Mouse (Mus musculus) heart, adult 18-20 months (tissue): ENCODE measurements around the gene Hapln2. TPM values are rescaled to one million over a fixed set of nuclear protein-coding genes. Genes with fewer than 3 reads are reported as not detected.

Source experiments
- DNase-seq, 2 experiments: peaks; one replicate each; pipeline ENCODE4 v3.0.0; 2021 to 2022; ENCODE audit warnings: mixed read lengths in 1 of 2
- long read RNA-seq, 2 experiments: library from polyadenylated mRNA; stranded (forward); transcript quantifications; one replicate each; pipeline ENCODE4 v2.0.0; 2021
- total RNA-seq, 2 experiments: library from RNA; stranded (reverse); gene quantifications; 2 replicates each; pipeline ENCODE4 v1.2.3; 2021

The Hapln2 gene
- total RNA-seq = not detected
- long read RNA-seq, experiment 1 = 0 reads
- long read RNA-seq, experiment 2 = 0 reads

- peak in 1 of 2 experiments; percentile 27 for DNase-seq
Measured at GRCm38 (mm10) chr3:88027434-88028186, at the start of gene Hapln2. Hapln2 (minus strand) TSS chr3:88027583.

DNA sequence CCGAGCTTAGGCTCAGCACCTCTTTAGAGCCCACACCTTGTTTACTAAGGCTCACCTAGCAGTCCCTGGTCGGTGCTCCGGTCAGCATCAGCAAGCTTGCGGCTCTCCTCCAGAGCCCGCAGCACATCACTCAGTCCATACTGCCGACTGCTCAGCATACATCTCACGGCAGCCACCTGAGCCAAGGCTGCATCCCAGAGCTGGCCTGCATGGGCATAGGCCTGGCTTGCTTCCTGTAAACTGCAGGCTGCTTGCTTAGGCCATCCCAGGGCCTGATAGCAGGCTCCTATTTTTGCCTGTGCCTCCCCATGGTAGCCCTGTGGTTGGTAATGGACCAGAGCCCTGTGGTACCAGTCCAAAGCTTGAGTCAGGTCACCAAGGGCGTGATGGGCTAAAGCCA is 47.4 kb upstream of the Hapln2 start:
- DNase-seq = no peak

DNA sequence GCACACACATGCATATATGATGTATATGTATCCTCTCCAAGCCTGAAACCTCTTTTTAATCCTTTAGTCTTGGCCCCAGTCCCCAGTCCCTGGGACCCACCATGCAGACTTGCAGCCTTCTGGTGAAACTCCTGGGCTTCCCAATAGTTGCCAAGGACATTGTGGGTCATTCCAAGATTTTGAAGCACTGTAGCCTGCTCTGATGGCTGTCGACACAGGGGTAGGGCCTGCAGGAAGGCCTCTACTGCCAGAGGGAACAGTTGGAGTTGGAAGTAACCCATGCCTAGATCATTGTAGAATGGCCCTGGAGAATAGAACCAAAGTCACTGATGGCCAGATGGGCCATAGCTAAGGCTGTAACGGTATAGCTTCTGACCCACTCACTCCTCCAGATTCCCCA is 47.0 kb upstream of the Hapln2 start:
- DNase-seq = no peak

DNA sequence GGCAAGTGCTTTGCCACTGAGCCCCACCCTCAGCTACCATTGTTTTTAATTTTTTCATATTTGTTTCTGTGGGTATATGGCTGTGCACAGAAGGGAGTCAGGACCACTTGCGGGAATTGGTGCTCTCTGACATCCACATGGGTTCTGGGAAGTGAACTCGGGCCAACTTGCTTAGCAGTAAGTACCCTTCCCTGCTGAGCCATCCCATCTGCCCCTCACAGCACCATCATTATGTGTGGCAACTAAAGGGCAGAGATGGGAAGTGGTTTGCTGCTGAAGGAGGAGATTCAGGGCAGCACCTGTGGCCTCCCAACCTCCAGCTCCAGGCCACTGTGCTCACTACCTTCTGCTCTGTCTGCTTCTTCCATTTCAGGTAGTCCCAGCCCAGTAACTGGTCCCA is 46.2 kb upstream of the Hapln2 start:
- DNase-seq = no peak

- DNase-seq = peak; percentile 80 to 95
Measured at GRCm38 (mm10) chr3:88071783-88072182, 44.4 kb upstream of the Hapln2 start.

- no peak for DNase-seq
Measured at GRCm38 (mm10) chr3:88068386-88068785, 41.0 kb upstream of the Hapln2 start.

DNA sequence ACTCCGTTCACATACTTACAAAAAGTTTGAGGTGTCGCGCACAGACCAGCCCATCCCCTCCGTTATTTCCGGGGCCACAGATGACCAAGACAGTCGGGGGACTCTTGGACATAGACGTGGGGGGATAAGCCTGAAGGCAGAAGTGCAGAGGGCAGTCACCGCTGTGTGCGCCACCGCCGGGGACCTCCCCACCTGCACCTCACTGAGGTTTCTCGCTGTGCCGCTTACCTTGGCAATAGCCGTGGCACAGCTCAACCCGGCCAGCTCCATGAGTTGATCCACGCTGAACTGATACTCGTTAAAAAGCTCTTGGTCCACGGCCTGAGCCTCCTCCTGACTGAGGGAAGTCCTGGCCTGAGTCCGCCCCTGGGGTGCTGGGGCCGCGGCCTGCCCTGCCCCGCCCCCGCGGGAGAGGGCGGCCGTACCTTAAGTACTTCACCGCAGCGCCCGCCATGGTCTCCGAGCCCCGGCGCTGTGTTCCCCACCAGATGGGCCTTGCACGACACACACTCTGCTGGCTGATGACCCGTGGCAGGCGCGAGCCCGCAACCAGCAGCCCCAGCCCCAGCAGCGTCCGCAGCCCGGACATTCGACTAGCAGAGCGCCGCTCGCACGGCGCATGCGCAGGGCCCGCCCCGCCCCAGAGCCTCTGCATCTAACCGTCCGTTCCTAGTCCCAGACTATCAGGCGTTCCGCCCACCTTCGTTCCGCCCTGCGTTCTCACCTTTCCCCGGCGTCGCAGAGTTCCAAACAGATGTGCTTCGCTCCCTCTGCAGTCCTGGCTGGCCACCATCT is 30.7 kb upstream of the Hapln2 start, which contains the start of gene Naxe:
Gene Naxe (minus strand): TSS at position 594 of the 795 bp plus-strand sequence.
- DNase-seq = peak; percentile 88

- no peak for DNase-seq
Measured at GRCm38 (mm10) chr3:88057030-88057429, 29.6 kb upstream of the Hapln2 start.

GRCm38 (mm10) chr3:88049532-88049931 is 22.1 kb upstream of the Hapln2 start:
- DNase-seq = no peak

DNA sequence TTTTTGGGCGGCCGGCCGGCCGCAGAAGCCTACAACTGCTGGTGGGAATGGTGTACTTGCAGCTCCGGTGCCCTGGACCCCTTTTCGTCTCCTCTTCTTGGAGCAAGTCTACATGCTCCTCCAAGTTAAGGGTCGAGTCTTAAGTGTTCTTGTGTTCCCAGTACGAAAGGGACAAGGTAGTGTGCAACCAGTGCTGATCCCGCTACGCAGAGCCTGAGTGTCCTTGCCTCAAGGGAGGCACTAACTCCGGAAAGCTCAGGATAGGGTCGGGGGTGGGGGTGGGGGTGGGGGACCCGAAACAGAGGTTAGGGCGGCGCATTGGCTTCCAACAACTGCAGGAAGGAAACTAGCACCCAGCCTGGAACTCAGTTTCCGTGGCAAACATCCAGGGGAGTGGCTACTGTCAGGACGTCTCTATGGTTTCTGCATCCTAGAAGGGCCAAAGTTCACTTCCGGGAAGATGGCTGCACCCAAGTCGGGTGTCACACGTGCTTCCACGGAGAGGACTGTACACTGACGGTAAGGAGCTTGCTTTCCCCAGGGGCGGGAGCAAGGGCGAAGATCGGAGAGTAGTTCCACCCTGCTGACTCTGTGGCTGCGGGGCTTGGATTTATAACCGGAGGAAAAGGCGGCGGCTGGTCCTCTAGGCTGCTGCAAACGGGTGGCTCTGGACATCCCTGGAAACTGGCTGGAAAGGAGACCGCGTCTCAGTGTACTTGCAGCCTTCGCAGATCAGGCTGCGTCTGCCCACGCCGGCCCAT is 15.5 kb upstream of the Hapln2 start, which contains the start of gene Gpatch4:
Gene Gpatch4 (plus strand): TSS at position 448 of the 761 bp plus-strand sequence.
- peak; percentile 95 to 96 for DNase-seq

GRCm38 (mm10) chr3:88035561-88036293 is 8.3 kb upstream of the Hapln2 start:
- DNase-seq = no peak

GRCm38 (mm10) chr3:88033506-88033905 is 6.1 kb upstream of the Hapln2 start:
- no peak for DNase-seq

GRCm38 (mm10) chr3:88030608-88031395 is 3.4 kb upstream of the Hapln2 start:
- peak; percentile 75 to 81 for DNase-seq

GRCm38 (mm10) chr3:88026823-88027222 is 560 bp downstream of the Hapln2 start:
- no peak for DNase-seq

DNA sequence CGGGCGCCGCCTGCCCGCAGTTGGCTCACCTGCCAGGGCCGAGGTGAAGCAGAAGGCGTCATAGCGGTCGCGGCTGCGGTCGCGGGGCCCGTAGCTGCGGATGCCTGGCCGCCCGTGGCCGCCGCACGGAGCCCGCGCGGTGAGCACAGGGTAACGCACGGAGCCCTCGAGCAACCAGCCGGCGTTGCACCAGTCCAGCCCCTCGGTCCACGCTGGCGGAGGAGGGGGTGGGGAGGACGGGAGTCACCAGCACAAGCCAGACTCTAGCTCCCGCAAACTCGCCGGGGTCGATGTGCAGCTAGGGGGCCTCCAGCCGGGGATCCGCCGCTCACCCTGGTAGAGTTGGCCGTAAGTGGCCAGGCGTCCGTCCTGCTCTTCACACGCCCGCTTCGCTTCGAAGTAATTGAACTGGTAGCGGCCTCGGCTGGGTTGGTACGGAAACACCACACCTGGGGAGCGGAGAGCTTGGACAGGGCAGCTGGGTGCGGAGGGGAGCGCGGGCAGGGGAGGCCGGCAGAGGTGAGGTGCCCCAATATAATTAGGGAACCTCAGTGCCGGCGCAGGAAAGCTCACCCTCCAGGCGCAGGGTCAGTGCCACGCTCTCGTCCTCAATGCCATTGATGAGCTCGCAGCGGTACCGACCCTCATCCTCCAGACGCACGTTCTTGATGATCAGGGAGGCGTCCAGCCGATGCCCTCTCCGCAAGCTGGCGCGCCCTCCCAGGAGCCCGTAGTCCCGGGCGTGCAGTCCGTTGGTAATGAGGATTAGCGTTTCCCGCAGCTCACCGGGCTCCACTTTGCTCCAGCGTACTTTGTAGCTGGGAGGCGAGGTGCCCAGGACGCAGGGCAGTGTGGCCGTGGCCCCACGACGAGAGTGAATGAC is 4.0 kb downstream of the Hapln2 start:
- no peak for DNase-seq

- peak; percentile 94 for DNase-seq
Measured at GRCm38 (mm10) chr3:88022322-88023191, 4.8 kb downstream of the Hapln2 start.

GRCm38 (mm10) chr3:88010634-88011265 is 16.6 kb downstream of the Hapln2 start:
- peak in 1 of 2 experiments; percentile 54 for DNase-seq
